Mouse (Mus musculus) intestine, embryonic 15.5 days (tissue): ENCODE results near the gene Rpia. TPM values are rescaled to one million over a fixed set of nuclear protein-coding genes. Genes with fewer than 3 reads are reported as not detected.
A peak's percentile ranks its signal among the peaks of the same experiment; 100 is the strongest.

Experiments used
- ATAC-seq: fragments of 200-750 bp; cut with Nextera tagmentation; 2 replicates; pipeline ENCODE4 v1.8.0; 2017; ENCODE audit warnings: moderate TSS enrichment, moderate library complexity
- H3K27ac ChIP-seq: fragments of 300-500 bp; sonication (generic); 2 replicates; pipeline ENCODE4 v1.5.1; 2015; ENCODE audit warnings: mild to moderate bottlenecking, inconsistent platforms
- H3K27me3 ChIP-seq: fragments of 300-500 bp; sonication (generic); replicated peaks from 2 replicates; pipeline ENCODE4 v1.6.1; 2015; ENCODE audit warnings: inconsistent platforms
- H3K36me3 ChIP-seq: fragments of 300-500 bp; sonication (generic); 2 replicates; pipeline ENCODE4 v1.6.1; 2015; ENCODE audit warnings: inconsistent platforms
- H3K4me1 ChIP-seq: fragments of 300-500 bp; sonication (generic); replicated peaks from 2 replicates; pipeline ENCODE4 v1.6.1; 2015; ENCODE audit warnings: inconsistent platforms
- H3K4me2 ChIP-seq: fragments of 300-500 bp; sonication (generic); replicated peaks from 2 replicates; pipeline ENCODE4 v1.6.1; 2015; ENCODE audit warnings: mild to moderate bottlenecking, inconsistent platforms
- H3K4me3 ChIP-seq: fragments of 300-500 bp; sonication (generic); replicated peaks from 2 replicates; pipeline ENCODE4 v1.5.1; 2015; ENCODE audit warnings: inconsistent platforms
- H3K9ac ChIP-seq: fragments of 300-500 bp; sonication (generic); 2 replicates; pipeline ENCODE4 v1.6.1; 2015; ENCODE audit warnings: inconsistent platforms
- H3K9me3 ChIP-seq: fragments of 300-500 bp; sonication (generic); 2 replicates; pipeline ENCODE4 v1.6.1; 2016; ENCODE audit warnings: inconsistent platforms
- WGBS: fragments of 180-500 bp; shearing (Covaris S2); methylation state at CpG from one replicate; pipeline ENCODE4 v1.1.7; 2015; 5-methylcytosine and 5-hydroxymethylcytosine counted together
- polyA plus RNA-seq: library from polyadenylated mRNA; unstranded; fragments of >200 nt; fragmentation: Nextera tagmentation; extraction: Ambion mirVana; gene quantifications from 2 replicates; pipeline ENCODE4 v1.2.1, GENCODE M21; 2015

The Rpia gene
- polyA plus RNA-seq, 1 experiment from 2014 or later = 5.0 TPM

DNA sequence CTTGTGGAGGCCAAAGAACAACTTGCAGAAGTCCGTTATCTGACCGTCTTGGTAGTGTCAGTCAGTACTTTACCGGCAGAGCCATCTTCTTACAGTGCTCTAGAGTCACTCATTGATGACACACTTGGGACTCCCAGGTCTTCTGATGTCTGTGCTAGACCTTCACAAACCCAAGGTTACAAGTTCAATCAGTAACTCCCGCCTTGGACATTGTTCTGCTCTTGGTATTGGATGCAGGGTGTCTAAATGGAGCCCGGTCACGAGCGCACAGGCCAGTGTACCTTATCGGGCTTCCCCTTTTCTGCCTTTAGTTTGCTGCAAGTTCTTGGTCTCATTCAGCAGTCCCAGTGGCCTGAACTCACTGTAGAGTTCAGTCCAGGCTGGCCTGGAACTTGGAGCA is 612 bp upstream of the Rpia start:
- peak; percentile 16 for ATAC-seq
- Histone ChIP-seq H3K27ac (no peak overlapping the region), H3K4me3 (peak overlapping the region; percentile 78), H3K36me3 (no peaks in the 10 kb centered on the region), H3K27me3 (no peaks in the 10 kb centered on the region), H3K9me3 (no peaks in the 10 kb centered on the region), H3K4me2 (peak overlapping the region; percentile 87), H3K9ac (peak overlapping the region; percentile 38), H3K4me1 (peaks cover 11% of the 10 kb centered on the region; the same call in 1 of the 2 replicates)
- 32% methylated on average over 8 of the region's 8 CpGs for WGBS

DNA sequence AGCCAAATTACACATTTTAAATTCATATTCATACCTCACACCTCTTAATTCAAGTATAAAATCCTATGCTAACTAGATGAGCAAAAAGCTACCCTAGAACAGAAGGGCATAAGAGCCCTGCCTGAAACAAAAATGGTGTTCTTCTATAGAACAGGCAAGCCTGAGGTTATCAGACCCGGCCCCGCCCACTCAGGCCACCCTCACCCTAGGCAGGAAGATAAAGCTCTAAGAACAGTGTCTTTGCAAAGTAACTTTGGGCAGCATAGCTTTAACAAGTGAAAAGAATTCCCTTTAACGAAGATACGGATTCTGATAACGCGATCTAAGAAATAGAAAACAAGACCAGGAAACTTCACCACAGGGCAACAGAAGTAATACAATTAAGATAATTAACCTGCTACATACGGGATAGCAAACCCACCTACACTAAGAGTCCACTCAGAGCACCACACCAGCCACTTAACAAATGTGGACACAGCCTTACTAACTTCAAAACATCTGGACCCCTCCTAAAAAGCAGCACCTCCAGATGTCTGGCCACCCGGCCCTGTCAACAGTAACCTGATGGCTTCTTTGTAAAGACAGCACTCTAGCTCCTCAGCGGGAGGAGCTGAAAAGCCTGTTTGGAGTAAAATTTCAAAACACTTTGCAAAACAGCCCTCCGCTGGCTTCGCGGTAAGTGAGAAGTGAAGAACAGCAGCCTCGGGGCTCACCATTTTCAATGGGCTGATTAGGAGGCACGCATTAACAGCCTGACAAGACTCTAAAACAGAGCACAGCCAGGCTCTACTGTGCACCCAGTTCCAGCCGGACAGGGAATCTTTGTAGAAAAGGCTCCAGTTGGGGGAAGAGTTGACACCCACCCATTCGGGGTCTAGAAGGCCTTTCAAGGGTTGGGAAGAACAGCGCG is 925 bp downstream of the Rpia start:
- Histone ChIP-seq H3K4me3 (peak overlapping the region; percentile 78), H3K4me1 (peaks cover 11% of the 10 kb centered on the region), H3K9ac (peak overlapping the region; percentile 78), H3K36me3 (no peaks in the 10 kb centered on the region), H3K27ac (peak overlapping the region; percentile 83), H3K9me3 (no peaks in the 10 kb centered on the region), H3K4me2 (peak overlapping the region; percentile 87), H3K27me3 (no peaks in the 10 kb centered on the region)
- 6% methylated on average over 18 of the region's 18 CpGs for WGBS
- peak; percentile 22 for ATAC-seq

- Histone ChIP-seq H3K9ac (peak overlapping the region; percentile 78; the same call in 1 of the 2 replicates), H3K9me3 (no peaks in the 10 kb centered on the region), H3K4me1 (peaks cover 15% of the 10 kb centered on the region), H3K4me3 (peak overlapping the region; percentile 78), H3K27me3 (no peaks in the 10 kb centered on the region), H3K27ac (peak overlapping the region; percentile 83), H3K4me2 (peak overlapping the region; percentile 87), H3K36me3 (no peaks in the 10 kb centered on the region)
- 0 out of 2 replicates have a peak, but pooled peaks have one; percentile 1 for ATAC-seq
- WGBS = 69% methylated on average over 9 of the region's 9 CpGs
These were observed 1.9 kb downstream of the Rpia start for GRCm38 (mm10) chr6:70790034-70790650.

GRCm38 (mm10) chr6:70789134-70789533 is 2.9 kb downstream of the Rpia start:
- Histone ChIP-seq H3K36me3 (no peaks in the 10 kb centered on the region), H3K4me2 (no peak overlapping the region), H3K27ac (no peak overlapping the region), H3K4me3 (no peak overlapping the region), H3K27me3 (no peaks in the 10 kb centered on the region), H3K4me1 (peaks cover 15% of the 10 kb centered on the region), H3K9ac (no peak overlapping the region), H3K9me3 (no peaks in the 10 kb centered on the region)
- WGBS = 83% methylated on average over 3 of the region's 3 CpGs
- ATAC-seq = no peak

- 56% methylated on average over 2 of the region's 2 CpGs for WGBS
- H3K4me1 ChIP-seq = peaks cover 10% of the 10 kb centered on the region
- no peak for ATAC-seq
- H3K4me2 ChIP-seq = no peak overlapping the region
- no peak overlapping the region for H3K27ac ChIP-seq
- no peak overlapping the region for H3K9ac ChIP-seq
- H3K27me3 ChIP-seq = no peaks in the 10 kb centered on the region
- H3K4me3 ChIP-seq = no peak overlapping the region
- no peaks in the 10 kb centered on the region for H3K9me3 ChIP-seq
- H3K36me3 ChIP-seq = no peaks in the 10 kb centered on the region; the same call in 1 of the 2 replicates
These were observed 4.5 kb downstream of the Rpia start for GRCm38 (mm10) chr6:70787524-70787923.

- Histone ChIP-seq H3K36me3 (no peaks in the 10 kb centered on the region; the same call in 1 of the 2 replicates), H3K9ac (no peak overlapping the region), H3K9me3 (no peaks in the 10 kb centered on the region), H3K4me1 (peaks cover 10% of the 10 kb centered on the region), H3K4me3 (no peak overlapping the region), H3K27ac (no peak overlapping the region), H3K27me3 (no peaks in the 10 kb centered on the region), H3K4me2 (no peak overlapping the region)
- peak; percentile 9; the same call in 1 of the 2 replicates for ATAC-seq
- WGBS = 51% methylated on average over 3 of the region's 3 CpGs
These were observed 6.2 kb downstream of the Rpia start for GRCm38 (mm10) chr6:70785852-70786251.

DNA sequence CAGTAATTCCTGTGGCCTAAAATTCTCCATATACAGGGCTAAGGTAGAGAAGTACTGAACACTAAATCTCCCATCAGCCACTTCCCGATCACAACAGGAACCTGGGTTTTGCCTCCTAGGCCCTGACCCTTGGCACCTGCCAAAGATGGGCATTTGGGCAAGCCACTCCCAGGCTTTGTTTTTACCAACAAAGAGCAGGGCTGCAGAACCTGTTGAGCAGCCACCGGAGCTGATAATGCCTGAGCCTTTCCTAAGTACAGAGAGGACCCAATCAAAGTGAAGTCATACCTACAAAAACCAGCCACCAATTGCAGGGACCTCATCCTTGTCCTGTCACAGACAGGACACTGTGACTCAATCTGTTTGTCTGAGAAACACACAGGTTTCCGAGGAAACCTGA is 7.2 kb downstream of the Rpia start:
- Histone ChIP-seq H3K27me3 (no peaks in the 10 kb centered on the region), H3K36me3 (no peaks in the 10 kb centered on the region; the same call in 1 of the 2 replicates), H3K9ac (no peak overlapping the region), H3K9me3 (no peaks in the 10 kb centered on the region), H3K4me2 (no peak overlapping the region), H3K4me3 (no peak overlapping the region), H3K27ac (no peak overlapping the region), H3K4me1 (peaks cover 10% of the 10 kb centered on the region)
- peak; percentile 8; the same call in 1 of the 2 replicates for ATAC-seq
- whole genome bisulfite sequencing = 64% methylated on average over 3 of the region's 3 CpGs

DNA sequence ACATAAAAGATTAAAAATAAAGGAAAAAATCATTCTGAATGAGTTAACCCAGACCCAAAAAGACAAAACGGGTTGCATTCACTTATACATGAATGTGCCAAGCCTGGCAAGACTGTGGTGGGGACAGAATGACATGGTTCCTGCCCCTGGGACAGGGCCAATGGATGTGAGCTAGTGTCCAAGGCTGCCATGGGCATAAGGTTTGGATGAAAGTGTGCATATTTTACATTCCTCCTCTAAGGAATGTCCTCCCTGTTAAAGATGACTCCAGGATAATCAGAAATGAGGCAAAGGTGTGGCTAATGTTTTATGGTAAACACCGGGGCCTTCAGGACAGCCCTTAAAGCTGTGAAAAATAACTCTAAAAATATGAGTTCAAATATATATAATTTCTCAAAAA is 10.7 kb downstream of the Rpia start:
- no peak overlapping the region for H3K27ac ChIP-seq
- H3K4me3 ChIP-seq = no peak overlapping the region
- H3K36me3 ChIP-seq = no peaks in the 10 kb centered on the region; the same call in 1 of the 2 replicates
- no peak for ATAC-seq
- H3K9me3 ChIP-seq = no peaks in the 10 kb centered on the region
- 81% methylated on average over 2 of the region's 2 CpGs for WGBS
- no peaks in the 10 kb centered on the region for H3K27me3 ChIP-seq
- no peak overlapping the region for H3K9ac ChIP-seq
- H3K4me1 ChIP-seq = peaks cover 7% of the 10 kb centered on the region; the same call in 1 of the 2 replicates
- no peak overlapping the region for H3K4me2 ChIP-seq

GRCm38 (mm10) chr6:70774372-70774771 is 17.7 kb downstream of the Rpia start:
- 76% methylated on average over 2 of the region's 2 CpGs for WGBS
- Histone ChIP-seq H3K4me3 (no peak overlapping the region), H3K27me3 (no peaks in the 10 kb centered on the region), H3K27ac (no peak overlapping the region), H3K4me1 (0 out of 2 replicates have a peak, but pooled peaks cover 3% of the 10 kb centered on the region), H3K36me3 (peaks cover 25% of the 10 kb centered on the region), H3K4me2 (no peak overlapping the region), H3K9me3 (no peaks in the 10 kb centered on the region), H3K9ac (no peak overlapping the region)
- no peak for ATAC-seq

- no peak overlapping the region for H3K4me2 ChIP-seq
- H3K4me3 ChIP-seq = no peak overlapping the region
- H3K9ac ChIP-seq = no peak overlapping the region
- H3K27ac ChIP-seq = no peak overlapping the region
- no peaks in the 10 kb centered on the region for H3K9me3 ChIP-seq
- 0 out of 2 replicates have a peak, but pooled peaks cover 3% of the 10 kb centered on the region for H3K4me1 ChIP-seq
- H3K36me3 ChIP-seq = peaks cover 25% of the 10 kb centered on the region
- WGBS = 78% methylated on average over 5 of the region's 5 CpGs
- ATAC-seq = no peak
- no peaks in the 10 kb centered on the region for H3K27me3 ChIP-seq
These were observed 18.3 kb downstream of the Rpia start for GRCm38 (mm10) chr6:70773769-70774168.

- WGBS = 36% methylated on average over 6 of the region's 6 CpGs
- Histone ChIP-seq H3K4me1 (no peaks in the 10 kb centered on the region), H3K9me3 (no peaks in the 10 kb centered on the region), H3K27me3 (no peaks in the 10 kb centered on the region), H3K4me3 (no peak overlapping the region), H3K9ac (no peak overlapping the region), H3K27ac (no peak overlapping the region), H3K4me2 (no peak overlapping the region), H3K36me3 (peaks cover 19% of the 10 kb centered on the region)
- peak; percentile 86 for ATAC-seq
These were observed 23.3 kb downstream of the Rpia start for GRCm38 (mm10) chr6:70768769-70769168.

DNA sequence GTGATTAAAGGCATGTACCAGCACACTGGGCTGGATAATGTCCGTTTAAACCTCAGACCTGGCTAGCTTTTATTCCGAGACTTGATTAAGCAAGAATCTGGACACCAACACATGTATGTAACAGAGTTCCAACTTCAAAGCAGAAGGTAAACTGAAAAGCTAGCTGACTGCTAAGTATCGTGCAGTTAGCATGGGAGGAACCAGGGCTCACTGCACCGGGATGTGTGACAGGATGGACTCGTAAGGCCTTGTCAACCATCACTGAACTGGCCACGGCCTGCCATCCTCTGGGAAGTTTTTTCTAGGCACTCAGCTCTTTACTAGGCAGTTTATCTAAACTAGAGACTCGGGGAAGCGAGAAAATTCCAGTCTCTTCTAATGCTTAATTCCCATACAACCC is 27.0 kb downstream of the Rpia start:
- ATAC-seq = no peak
- Histone ChIP-seq H3K9ac (no peak overlapping the region), H3K27me3 (no peaks in the 10 kb centered on the region), H3K4me1 (no peaks in the 10 kb centered on the region), H3K9me3 (no peaks in the 10 kb centered on the region), H3K4me2 (no peak overlapping the region), H3K4me3 (no peak overlapping the region), H3K27ac (no peak overlapping the region), H3K36me3 (peaks cover under 1% of the 10 kb centered on the region)
- WGBS = 85% methylated on average over 8 of the region's 8 CpGs
